Mouse (Mus musculus): ENCODE results near the gene Fam53b. TPM values are rescaled to one million over a fixed set of nuclear protein-coding genes. Genes with fewer than 3 reads are reported as not detected.
"Not testable (repeated sequence)": the region's sequence is repeated elsewhere in the genome, so short reads cannot be mapped to it uniquely, and the experiment has no call there.

Fam53b gene
- polyA plus RNA-seq, 1 experiment: 21.9 TPM

- Histone ChIP-seq H3K27ac (ENCODE audit: insufficient read depth, low read length) (no peak overlapping the region), H3K4me1 (ENCODE audit: control insufficient read depth, insufficient read depth, low read length) (peaks cover 4% of the 10 kb centered on the region), H3K4me3 (ENCODE audit: insufficient read depth, low read length) (no peak overlapping the region)
- no peak for TF ChIP-seq CTCF (IDR thresholded peaks at IDR 0.05; ENCODE audit: extremely low read depth, insufficient read depth, low read length)
Observed at GRCm38 (mm10) chr7:132675922-132676321, 137.8 kb downstream of the Fam53b start.

DNA sequence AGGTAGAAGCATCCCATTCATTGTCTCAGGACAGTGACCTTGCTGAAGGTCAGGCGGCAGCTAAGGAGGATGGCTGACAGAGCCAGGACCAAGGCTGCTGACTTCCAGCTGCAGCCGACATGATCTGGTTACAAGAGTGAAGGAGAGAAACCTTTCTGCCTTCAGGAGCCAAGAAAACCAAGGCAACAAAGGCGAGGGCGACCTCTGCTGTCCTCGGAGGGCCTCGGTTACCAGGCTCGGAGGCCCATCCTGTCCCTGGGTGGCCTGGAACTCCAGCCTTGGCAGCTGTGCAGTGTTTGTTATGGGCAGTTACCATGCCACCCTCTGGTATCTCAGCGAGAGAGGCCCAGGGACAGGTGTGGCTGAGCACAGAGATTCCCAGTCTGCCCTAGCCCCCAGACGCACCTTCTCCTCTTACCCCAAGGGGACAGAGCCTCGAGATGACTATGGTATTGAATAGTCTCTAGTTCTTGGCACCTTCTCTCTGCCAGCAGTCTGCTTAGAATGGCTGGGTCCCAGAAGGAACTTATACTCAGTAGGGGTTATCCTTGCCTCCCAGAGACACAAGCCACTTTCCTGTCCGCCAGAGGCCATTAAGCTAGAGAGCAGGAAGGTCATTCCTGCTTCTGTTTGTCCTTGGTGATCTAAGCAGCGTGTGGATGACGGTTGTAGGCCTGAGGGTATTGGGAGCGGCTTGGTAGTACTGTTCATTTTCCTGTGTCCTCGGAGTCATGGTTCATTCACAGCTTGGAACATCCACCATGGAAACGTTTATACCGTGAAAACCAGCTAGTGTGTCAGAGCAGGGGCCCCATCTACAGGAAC, 139.5 kb downstream of the Fam53b start:
- Histone ChIP-seq H3K4me3 (ENCODE audit: insufficient read depth, low read length) (no peak overlapping the region), H3K27ac (ENCODE audit: insufficient read depth, low read length) (no peak overlapping the region), H3K4me1 (ENCODE audit: control insufficient read depth, insufficient read depth, low read length) (peaks cover 4% of the 10 kb centered on the region)
- TF ChIP-seq CTCF (IDR thresholded peaks at IDR 0.05; ENCODE audit: extremely low read depth, insufficient read depth, low read length) (peak; percentile 31; the same call in 1 of the 2 replicates), POLR2A (IDR thresholded peaks at IDR 0.05; ENCODE audit: extremely low read depth, insufficient read depth, low read length) (no peak)

- Histone ChIP-seq H3K27ac (ENCODE audit: insufficient read depth, low read length) (no peak overlapping the region), H3K4me1 (ENCODE audit: control insufficient read depth, insufficient read depth, low read length) (peaks cover 2% of the 10 kb centered on the region; the same call in 1 of the 2 replicates), H3K4me3 (ENCODE audit: insufficient read depth, low read length) (no peak overlapping the region)
- TF ChIP-seq CTCF (IDR thresholded peaks at IDR 0.05; ENCODE audit: extremely low read depth, insufficient read depth, low read length): no peak
- no peak for TF ChIP-seq POLR2A (IDR thresholded peaks at IDR 0.05; ENCODE audit: extremely low read depth, insufficient read depth, low read length)
Observed at GRCm38 (mm10) chr7:132672481-132672959, 141.2 kb downstream of the Fam53b start.

GRCm38 (mm10) chr7:132670863-132671165, 142.9 kb downstream of the Fam53b start:
- Histone ChIP-seq H3K4me3 (ENCODE audit: insufficient read depth, low read length) (no peak overlapping the region), H3K4me1 (ENCODE audit: control insufficient read depth, insufficient read depth, low read length) (peaks cover 2% of the 10 kb centered on the region; the same call in 1 of the 2 replicates), H3K27ac (ENCODE audit: insufficient read depth, low read length) (0 out of 2 replicates have a peak overlapping the region, but pooled peaks have one; percentile 42)
- TF ChIP-seq CTCF (IDR thresholded peaks at IDR 0.05; ENCODE audit: extremely low read depth, insufficient read depth, low read length): no peak
- no peak for TF ChIP-seq POLR2A (IDR thresholded peaks at IDR 0.05; ENCODE audit: extremely low read depth, insufficient read depth, low read length)

DNA sequence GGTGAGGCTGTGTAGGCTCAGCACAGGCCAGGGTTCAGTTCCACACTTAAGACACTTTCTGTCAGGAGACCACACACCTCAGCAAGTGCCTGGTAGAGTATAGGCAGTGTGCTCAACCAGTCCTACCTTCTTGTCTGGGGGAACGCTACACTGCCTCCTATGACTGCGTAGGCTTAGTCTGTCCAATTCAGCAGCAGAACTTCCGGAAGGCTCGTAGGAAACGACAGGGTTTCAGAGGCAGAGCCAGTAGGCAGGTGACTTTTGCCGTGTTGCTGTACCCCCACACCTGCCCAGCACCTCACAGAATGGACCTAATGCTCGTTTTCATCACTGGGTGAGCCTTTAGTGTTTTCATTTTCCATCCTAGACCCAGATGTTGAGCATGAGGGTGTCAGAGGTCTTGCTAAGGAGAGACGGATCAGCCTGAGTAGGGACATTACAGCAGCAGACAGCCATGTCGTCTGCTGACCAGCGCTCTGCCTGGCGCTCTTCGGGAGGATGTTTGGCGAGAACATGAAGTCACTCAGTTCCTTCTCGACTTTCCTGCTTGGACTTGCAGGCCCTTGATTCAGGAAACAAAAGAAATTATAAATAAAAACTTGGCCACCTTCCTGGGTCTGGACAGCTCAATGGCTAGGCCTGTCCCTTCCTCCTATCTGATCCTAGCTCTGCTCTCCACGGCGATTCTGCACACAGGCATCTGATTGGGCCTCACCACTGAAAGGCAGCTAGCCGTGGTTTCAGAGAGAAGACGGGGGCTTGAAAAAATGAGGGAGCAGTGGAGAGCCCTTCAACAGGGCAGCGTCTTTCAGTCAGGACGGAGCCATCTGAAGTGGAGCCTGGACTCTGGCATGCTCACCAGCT, 143.5 kb downstream of the Fam53b start:
- TF ChIP-seq POLR2A (IDR thresholded peaks at IDR 0.05; ENCODE audit: extremely low read depth, insufficient read depth, low read length) (no peak), CTCF (IDR thresholded peaks at IDR 0.05; ENCODE audit: extremely low read depth, insufficient read depth, low read length) (no peak)
- H3K4me1 ChIP-seq (ENCODE audit: control insufficient read depth, insufficient read depth, low read length): peaks cover 2% of the 10 kb centered on the region; the same call in 1 of the 2 replicates
- H3K4me3 ChIP-seq (ENCODE audit: insufficient read depth, low read length): no peak overlapping the region
- 0 out of 2 replicates have a peak overlapping the region, but pooled peaks have one; percentile 42 for H3K27ac ChIP-seq (ENCODE audit: insufficient read depth, low read length)

DNA sequence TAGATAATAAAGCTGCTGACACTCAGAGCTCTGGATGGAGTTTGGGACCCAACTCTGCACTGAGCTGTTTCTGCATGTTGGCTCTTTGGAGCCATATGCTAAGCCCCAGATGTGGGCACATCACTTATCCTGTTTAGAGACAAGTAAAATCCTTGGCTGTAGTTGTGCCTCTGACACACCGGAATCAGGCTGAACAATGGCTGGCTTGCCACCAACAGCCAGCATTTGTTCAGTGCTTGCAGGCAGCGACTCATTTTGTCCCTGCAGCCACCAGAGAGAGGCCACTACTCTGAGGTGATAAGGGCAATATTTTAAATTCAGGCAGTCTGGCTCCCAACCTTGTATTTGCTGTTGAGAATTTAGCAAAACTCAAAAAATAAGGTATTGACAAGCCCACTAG, 145.1 kb downstream of the Fam53b start:
- H3K4me1 ChIP-seq (ENCODE audit: control insufficient read depth, insufficient read depth, low read length): peaks cover 2% of the 10 kb centered on the region; the same call in 1 of the 2 replicates
- H3K4me3 ChIP-seq (ENCODE audit: insufficient read depth, low read length): no peak overlapping the region
- no peak for TF ChIP-seq CTCF (IDR thresholded peaks at IDR 0.05; ENCODE audit: extremely low read depth, insufficient read depth, low read length)
- TF ChIP-seq POLR2A (IDR thresholded peaks at IDR 0.05; ENCODE audit: extremely low read depth, insufficient read depth, low read length): no peak
- H3K27ac ChIP-seq (ENCODE audit: insufficient read depth, low read length): no peak overlapping the region

DNA sequence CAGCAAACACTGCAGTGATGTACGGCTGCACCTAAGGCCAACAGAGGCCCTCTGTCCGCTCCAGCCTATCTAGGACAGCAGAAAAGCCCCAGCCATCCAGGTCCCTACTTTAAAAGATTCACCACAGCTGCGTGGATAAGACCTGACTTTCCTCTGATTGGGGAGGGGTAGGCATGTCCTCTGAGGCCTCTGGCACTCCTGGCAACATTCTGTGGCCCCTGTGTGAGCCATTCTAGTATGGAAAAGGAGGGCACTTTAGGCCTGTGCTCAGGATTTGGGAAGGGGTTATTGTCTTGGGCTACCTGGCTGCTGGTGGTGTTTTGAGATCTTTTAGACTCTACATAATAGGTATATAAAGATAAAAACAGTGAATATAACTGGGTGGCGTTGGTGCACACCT, 147.2 kb downstream of the Fam53b start:
- Histone ChIP-seq H3K4me1 (ENCODE audit: control insufficient read depth, insufficient read depth, low read length) (no peaks in the 10 kb centered on the region), H3K4me3 (ENCODE audit: insufficient read depth, low read length) (no peak overlapping the region), H3K27ac (ENCODE audit: insufficient read depth, low read length) (no peak overlapping the region)
- no peak for TF ChIP-seq CTCF (IDR thresholded peaks at IDR 0.05; ENCODE audit: extremely low read depth, insufficient read depth, low read length)
- no peak for TF ChIP-seq POLR2A (IDR thresholded peaks at IDR 0.05; ENCODE audit: extremely low read depth, insufficient read depth, low read length)

DNA sequence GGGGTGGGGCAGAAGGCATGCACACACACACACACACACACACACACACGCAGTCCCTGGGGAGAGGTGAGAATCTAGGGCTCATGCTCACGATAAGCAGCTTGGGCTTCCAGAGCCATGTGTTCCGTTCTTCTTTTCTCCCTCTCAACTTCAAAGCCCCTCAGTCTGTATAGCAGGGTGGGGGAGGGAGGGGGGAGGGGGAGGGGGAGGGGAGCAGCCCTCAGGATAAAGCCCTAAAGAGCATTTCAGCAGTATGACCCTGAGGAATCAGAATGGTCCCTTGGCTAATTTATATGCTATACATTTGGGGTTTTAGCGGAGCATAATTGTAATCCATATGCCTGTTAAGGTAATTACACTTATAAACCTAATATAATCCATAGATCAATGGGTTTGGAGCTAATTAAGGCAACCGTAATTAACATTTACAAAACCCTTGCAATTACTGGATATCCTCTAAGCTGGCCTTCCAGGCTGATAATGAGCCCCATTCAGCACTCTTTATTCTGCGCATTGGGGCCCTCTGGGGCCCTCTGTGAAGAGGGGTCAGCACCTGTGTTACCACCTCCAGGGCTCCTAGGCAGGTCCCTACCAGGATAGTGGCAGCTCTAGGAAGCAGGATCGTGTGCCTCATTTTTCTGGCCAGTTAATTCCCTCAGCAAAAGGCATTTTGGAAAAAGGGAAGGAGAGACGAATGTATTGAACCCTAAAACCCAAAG, 147.9 kb downstream of the Fam53b start:
- H3K4me1 ChIP-seq (ENCODE audit: control insufficient read depth, insufficient read depth, low read length): no peaks in the 10 kb centered on the region
- H3K27ac ChIP-seq (ENCODE audit: insufficient read depth, low read length): no peak overlapping the region
- TF ChIP-seq CTCF (IDR thresholded peaks at IDR 0.05; ENCODE audit: extremely low read depth, insufficient read depth, low read length): no peak
- no peak for TF ChIP-seq POLR2A (IDR thresholded peaks at IDR 0.05; ENCODE audit: extremely low read depth, insufficient read depth, low read length)
- no peak overlapping the region for H3K4me3 ChIP-seq (ENCODE audit: insufficient read depth, low read length)

GRCm38 (mm10) chr7:132664815-132665214, 148.9 kb downstream of the Fam53b start:
- no peaks in the 10 kb centered on the region; the same call in 1 of the 2 replicates for H3K4me1 ChIP-seq (ENCODE audit: control insufficient read depth, insufficient read depth, low read length)
- TF ChIP-seq CTCF (IDR thresholded peaks at IDR 0.05; ENCODE audit: extremely low read depth, insufficient read depth, low read length): no peak
- no peak overlapping the region for H3K27ac ChIP-seq (ENCODE audit: insufficient read depth, low read length)
- no peak overlapping the region for H3K4me3 ChIP-seq (ENCODE audit: insufficient read depth, low read length)

DNA sequence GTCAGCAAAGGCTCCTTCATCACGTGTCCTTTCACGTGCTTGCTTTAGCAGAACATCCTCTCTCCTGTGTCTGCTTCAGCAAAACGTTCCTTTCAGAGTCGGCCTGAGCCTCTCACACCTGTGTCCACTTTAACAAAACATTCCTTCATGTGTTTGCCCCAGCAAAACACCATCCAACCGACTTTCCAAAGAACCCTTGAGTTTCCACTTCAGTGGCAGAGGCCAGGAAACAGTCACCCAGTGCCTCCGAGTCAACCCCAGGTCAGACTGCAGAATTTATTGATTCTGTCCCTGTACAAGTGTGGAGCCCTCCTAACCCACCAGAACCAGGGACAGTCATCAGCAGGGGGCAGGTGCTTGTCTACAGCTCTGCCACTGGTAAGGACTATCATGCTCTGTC, 150.9 kb downstream of the Fam53b start:
- not testable (repeated sequence) for H3K4me3 ChIP-seq (ENCODE audit: insufficient read depth, low read length); H3K27ac ChIP-seq (ENCODE audit: insufficient read depth, low read length); H3K4me1 ChIP-seq (ENCODE audit: control insufficient read depth, insufficient read depth, low read length)
